ENCODE assay signal across 8 mouse cellular contexts in the genomic region with DNA sequence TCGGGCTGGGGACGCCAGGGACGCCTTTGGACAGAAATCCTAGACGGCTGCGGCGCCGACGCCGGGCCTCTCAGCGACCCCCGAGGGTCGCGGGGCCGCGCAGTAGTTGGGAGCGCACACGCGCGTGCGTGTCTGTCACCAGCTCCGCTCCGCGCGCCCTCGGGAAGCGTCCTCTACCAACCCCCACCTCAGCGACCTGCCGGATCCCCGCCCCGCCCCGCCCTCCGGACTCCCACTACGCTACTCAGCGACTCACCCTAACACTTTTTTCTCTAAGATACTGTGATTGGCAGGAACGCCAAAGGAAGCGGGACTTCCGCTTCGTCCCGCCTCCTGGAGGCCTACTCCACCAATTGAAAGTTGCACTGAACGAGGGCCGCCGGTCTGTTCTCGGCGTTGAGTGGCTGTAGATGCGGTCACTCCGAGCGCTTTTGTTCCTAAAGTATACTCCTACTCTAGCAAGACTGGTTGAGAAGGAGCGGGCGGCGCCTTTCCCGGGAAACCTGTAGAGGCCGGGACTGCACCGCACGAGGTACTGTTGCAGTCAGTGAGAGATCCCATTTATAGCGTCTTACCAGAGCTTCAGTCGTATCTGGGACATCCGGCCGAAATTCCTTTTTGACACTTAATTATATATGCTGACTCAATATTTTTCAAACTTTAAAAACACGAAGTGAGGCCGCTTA. TPM values are rescaled to one million over a fixed set of nuclear protein-coding genes. Genes with fewer than 3 reads are reported as not detected.
DNase-seq lines count a peak whose midpoint lies in the region; ATAC-seq and TF ChIP-seq lines count a peak whose summit lies in the region.

A gene (minus strand): TSS at position 279 of the 686 bp plus-strand sequence.

- WGBS in hindbrain, postnatal 0 days, result under 1% methylated on average over 58 of the region's 60 CpGs

- H3K9me3 ChIP-seq in hindbrain, postnatal 0 days (ENCODE audit: low read length), result no peaks in the 10 kb centered on the region

- ATAC-seq in common myeloid progenitor, adult 5-6 weeks (replicated peaks; ENCODE audit: low read depth, poor library complexity, severe bottlenecking), result peak; percentile 95
- peak; percentile 99 for ATAC-seq in hindbrain, postnatal 0 days
- peak; percentile 98 for ATAC-seq in megakaryocyte, adult 5-6 weeks (ENCODE audit: poor library complexity, severe bottlenecking)

- peak within 1 kb of the TSS; percentile 84 for H3K4me3 ChIP-seq in gastrocnemius, adult 2 months
- H3K4me3 ChIP-seq in hindbrain, postnatal 0 days (ENCODE audit: low read length), result peak within 1 kb of the TSS; percentile 93
- peak within 1 kb of the TSS; percentile 67 for H3K4me3 ChIP-seq in left cerebral cortex, adult 2 months

- no peaks in the 10 kb centered on the region for H3K27me3 ChIP-seq in hindbrain, postnatal 0 days (ENCODE audit: insufficient read depth, low read length)

- peak; percentile 4; the same call in 1 of the 2 replicates for TF ChIP-seq CTCF in gastrocnemius, adult 2 months (IDR thresholded peaks at IDR 0.05)
- TF ChIP-seq CTCF in hindbrain, postnatal 0 days (IDR thresholded peaks at IDR 0.05; ENCODE audit: low read depth), result no peak; the same call in 1 of the 2 replicates
- peak; percentile 11; the same call in 1 of the 2 replicates for TF ChIP-seq CTCF in left cerebral cortex, adult 2 months (IDR thresholded peaks at IDR 0.05)

- intact Hi-C loops in gastrocnemius, adult 2 months (cut with DNase I), result loop anchor here (10.0 kb wide), 1 partner anchor 755 kb away; a partner anchor contains a TSS
- intact Hi-C loops in left cerebral cortex, adult 2 months (cut with DNase I), result loop anchor here (5.0 kb wide), 1 partner anchor 257 kb away; a partner anchor contains a TSS

- H3K4me1 ChIP-seq in hindbrain, postnatal 0 days (ENCODE audit: insufficient read depth, low read length), result peaks cover 5% of the 10 kb centered on the region; the same call in 1 of the 2 replicates

- DNase-seq in ZHBTc4 (ENCODE audit: low read depth, low spot score), result peak; percentile 100
- peak; percentile 98 for DNase-seq in gastrocnemius, adult 2 months
- DNase-seq in hindbrain, postnatal 0 days (ENCODE audit: low spot score), result peak; percentile 99
- DNase-seq in left cerebral cortex, adult 2 months (ENCODE audit: extremely low spot score in 1 of 2, low spot score in 2 of 2), result peak; percentile 95 to 97
- peak; percentile 99 for DNase-seq in right cerebral cortex, adult 2 months (ENCODE audit: low spot score in 2 of 2)
- DNase-seq in urinary bladder, postnatal 14 days (ENCODE audit: low spot score), result peak; percentile 98

- peak within 1 kb of the TSS; percentile 75 for H3K4me2 ChIP-seq in hindbrain, postnatal 0 days (ENCODE audit: low read depth, low read length)

- H3K36me3 ChIP-seq in hindbrain, postnatal 0 days (ENCODE audit: insufficient read depth, low read length), result no peaks in the 10 kb centered on the region

- H3K9ac ChIP-seq in hindbrain, postnatal 0 days (replicated peaks; ENCODE audit: low read length), result peak within 1 kb of the TSS; percentile 93

- H3K27ac ChIP-seq in gastrocnemius, adult 2 months, result peak within 1 kb of the TSS; percentile 95
- H3K27ac ChIP-seq in hindbrain, postnatal 0 days, result peak within 1 kb of the TSS; percentile 80
- peak within 1 kb of the TSS; percentile 79 for H3K27ac ChIP-seq in left cerebral cortex, adult 2 months

RNA-seq across cellular contexts. Expression of the gene that starts here (rescaled TPM):
- total RNA-seq in common myeloid progenitor, adult 5-6 weeks (2017), result 72.8 and 88.8 TPM in 2 replicates
- 10 to 100 TPM; 50.7 to 59.7 TPM for total RNA-seq in gastrocnemius, adult 2 months (2021)
- total RNA-seq in hindbrain, postnatal 0 days (2014; rRNA removed), result 93.1 and 97.6 TPM in 2 replicates
- polyA plus RNA-seq in hindbrain, postnatal 0 days (2015; fragmentation: Nextera tagmentation; extraction: Ambion mirVana), result 55.5 and 57.4 TPM in 2 replicates
- total RNA-seq in left cerebral cortex, adult 2 months (2021), result 10 to 100 TPM; 74.3 to 74.7 TPM
- total RNA-seq in megakaryocyte, adult 5-6 weeks (2015), result 12.4 and 12.6 TPM in 2 replicates
- 36.7 and 55.3 TPM in 2 replicates for total RNA-seq in megakaryocyte, adult 5-6 weeks (2017)

Comparison
In these comparisons a context has a peak if more than half of its experiments do, and no peak if none do; other contexts are left out.
1. Peak in every context shown above with its lines: DNase-seq, ATAC-seq, H3K4me3 ChIP-seq and H3K27ac ChIP-seq.